Mouse (Mus musculus) common myeloid progenitor, adult 5-6 weeks (primary cell): ENCODE data around the gene Olfr1418. TPM values are rescaled to one million over a fixed set of nuclear protein-coding genes. Genes with fewer than 3 reads are reported as not detected.
A peak's percentile ranks its signal among the peaks of the same experiment; 100 is the strongest.

Experiments
- ATAC-seq: replicated peaks from 2 replicates; pipeline ENCODE4 v1.8.0; 2016; ENCODE audit warnings: low read depth, mild to moderate bottlenecking, moderate TSS enrichment, inconsistent platforms; ENCODE audit not compliant: poor library complexity, severe bottlenecking
- total RNA-seq: library from RNA; stranded (forward); fragments of 200-1000, 187-1606 nt; gene quantifications from 2 replicates; pipeline ENCODE4 v1.2.3, GENCODE M21; 2017

The Olfr1418 gene
- total RNA-seq, 1 experiment from 2014 or later = not detected

DNA sequence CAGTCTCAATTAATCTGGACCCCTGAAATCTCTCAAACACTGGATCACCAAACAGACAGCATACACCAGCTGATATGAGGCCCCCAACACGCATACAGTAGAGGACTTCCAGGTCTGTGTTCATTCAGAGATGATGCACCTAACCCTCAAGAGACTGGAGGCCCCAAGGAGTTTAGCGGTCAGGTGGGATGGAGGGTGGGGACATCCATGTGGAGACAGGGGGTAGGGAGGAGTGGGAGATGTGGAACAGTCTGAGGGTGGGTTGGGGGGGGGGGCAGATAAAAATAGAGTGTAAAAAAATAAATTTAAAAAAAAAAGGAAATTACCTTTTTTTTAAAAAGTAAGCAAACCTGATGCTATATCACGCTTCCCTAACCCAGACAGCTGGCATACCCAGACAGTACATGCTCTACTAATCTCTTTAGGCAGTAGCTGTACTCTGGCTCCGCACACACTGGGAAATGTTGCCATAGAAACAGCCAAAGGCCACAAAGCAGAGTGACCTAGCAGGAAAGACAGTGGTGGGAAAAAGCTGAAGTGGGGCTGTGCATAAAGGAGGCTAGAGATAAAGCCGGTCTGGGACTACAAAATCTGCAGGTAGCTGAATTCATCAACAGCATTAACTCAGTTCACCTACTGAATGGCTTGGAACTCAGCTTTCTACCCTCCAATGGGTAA, 49.0 kb downstream of the Olfr1418 start:
- ATAC-seq = peak; percentile 64

GRCm38 (mm10) chr19:11810856-11811255, 50.0 kb downstream of the Olfr1418 start:
- no peak for ATAC-seq

GRCm38 (mm10) chr19:11810003-11810758, 50.7 kb downstream of the Olfr1418 start:
- no peak for ATAC-seq

DNA sequence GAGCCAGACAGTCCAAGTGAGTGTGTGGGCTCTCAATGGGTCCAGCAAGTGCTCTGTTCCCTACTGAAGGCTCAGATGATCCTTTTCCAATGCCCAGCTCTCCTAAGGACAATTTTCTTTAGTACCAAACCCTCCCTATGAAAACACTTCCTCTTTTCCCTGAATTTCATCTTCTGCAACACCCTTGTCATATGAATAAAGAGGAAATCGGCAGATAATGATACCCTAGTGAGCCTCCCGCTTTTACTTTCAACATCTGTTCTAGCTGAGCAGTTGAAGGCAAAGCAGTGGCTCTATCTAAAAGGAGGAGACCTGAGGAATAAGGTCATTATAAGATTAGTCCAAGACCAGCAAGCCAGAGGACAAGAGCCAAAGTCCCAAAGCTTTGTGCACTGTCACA, 52.4 kb downstream of the Olfr1418 start:
- no peak for ATAC-seq

GRCm38 (mm10) chr19:11807822-11808221, 53.0 kb downstream of the Olfr1418 start:
- no peak for ATAC-seq

- peak; percentile 83 for ATAC-seq
Measured at GRCm38 (mm10) chr19:11807251-11807650, 53.6 kb downstream of the Olfr1418 start.

- no peak; the same call in 1 of the 2 replicates for ATAC-seq
Measured at GRCm38 (mm10) chr19:11804423-11804822, 56.4 kb downstream of the Olfr1418 start.

Other genes with a start within 250 kb of the Olfr1418 start
- 54.6 and 59.7 TPM in 2 replicates for gene Ms4a2, start 237.3 kb downstream of the Olfr1418 start, total RNA-seq
- 31.1 and 41.7 TPM in 2 replicates for gene Ms4a3, start 220.2 kb downstream of the Olfr1418 start, total RNA-seq
- gene Oosp2, start 200.5 kb downstream of the Olfr1418 start, total RNA-seq = 2.7 TPM in 1 of 2 replicates, not detected in the other
- 7.4 and 12.8 TPM in 2 replicates for gene Oosp1, start 169.9 kb downstream of the Olfr1418 start, total RNA-seq
- gene Oosp3, start 164.0 kb downstream of the Olfr1418 start, total RNA-seq = not detected in 2 replicates
- gene Gif, start 113.5 kb downstream of the Olfr1418 start, total RNA-seq = not detected in 2 replicates
- 89.0 and 118 TPM in 2 replicates for gene Mrpl16, start 90.7 kb downstream of the Olfr1418 start, total RNA-seq
- 17.7 and 20.7 TPM in 2 replicates for gene Stx3, start 41.7 kb downstream of the Olfr1418 start, total RNA-seq
- not detected in 2 replicates for gene Olfr1417, start 21.8 kb downstream of the Olfr1418 start, total RNA-seq
- not detected in 2 replicates for gene Olfr1419, start 14.0 kb upstream of the Olfr1418 start, total RNA-seq
- gene Olfr1420, start 25.5 kb upstream of the Olfr1418 start, total RNA-seq = not detected in 2 replicates
- 18.2 and 21.0 TPM in 2 replicates for gene Patl1, start 51.3 kb upstream of the Olfr1418 start, total RNA-seq
- gene Osbp, start 104.9 kb upstream of the Olfr1418 start, total RNA-seq = 31.4 and 47.0 TPM in 2 replicates
- not detected in 2 replicates for gene Olfr1423, start 180.3 kb upstream of the Olfr1418 start, total RNA-seq
- not detected in 2 replicates for gene Olfr1424, start 201.6 kb upstream of the Olfr1418 start, total RNA-seq
- gene Olfr1425, start 216.7 kb upstream of the Olfr1418 start, total RNA-seq = not detected in 2 replicates
- gene Olfr1426, start 230.9 kb upstream of the Olfr1418 start, total RNA-seq = not detected in 2 replicates
- not detected in 2 replicates for gene Olfr1427, start 242.3 kb upstream of the Olfr1418 start, total RNA-seq